Mouse (Mus musculus) neural tube, embryonic 11.5 days (tissue): ENCODE measurements at regions not wholly inside any gene's neighbourhood (a gene's known extent, or its start where the extent isn't known, plus 50 kb on each side); places are given as distances from the start of the nearest gene placed in this dataset.
"Not testable (repeated sequence)": the region's sequence is repeated elsewhere in the genome, so short reads cannot be mapped to it uniquely, and the experiment has no call there.

Experiments
- ATAC-seq: fragments of 200-750 bp; cut with Nextera tagmentation; 2 replicates; pipeline ENCODE4 v1.8.0; 2017; ENCODE audit warnings: moderate number of reproducible peaks, mild to moderate bottlenecking, moderate TSS enrichment, moderate library complexity; ENCODE audit not compliant: insufficient read depth, low FRiP score, low TSS enrichment
- DNase-seq: peaks from one replicate; pipeline ENCODE4 v3.0.0-alpha.2; 2015; ENCODE audit warnings: low spot score
- H3K27ac ChIP-seq: fragments of 300-500 bp; sonication (generic); 2 replicates; pipeline ENCODE4 v1.5.1; 2014; ENCODE audit warnings: low read depth, mild to moderate bottlenecking, low read length
- H3K27me3 ChIP-seq: fragments of 300-500 bp; sonication (generic); 2 replicates; pipeline ENCODE4 v1.6.1; 2014; ENCODE audit warnings: mild to moderate bottlenecking, low read length, mixed read lengths; ENCODE audit not compliant: control insufficient read depth, insufficient read depth
- H3K36me3 ChIP-seq: fragments of 300-500 bp; sonication (generic); 2 replicates; pipeline ENCODE4 v1.6.1; 2014; ENCODE audit warnings: mild to moderate bottlenecking, low read length, moderate library complexity, mixed read lengths; ENCODE audit not compliant: control insufficient read depth, insufficient read depth
- H3K4me1 ChIP-seq: fragments of 300-500 bp; sonication (generic); 2 replicates; pipeline ENCODE4 v1.6.1; 2014; ENCODE audit warnings: low read length, mixed read lengths; ENCODE audit not compliant: control insufficient read depth, insufficient read depth
- H3K4me2 ChIP-seq: fragments of 300-500 bp; sonication (generic); 2 replicates; pipeline ENCODE4 v1.6.1; 2014; ENCODE audit warnings: low read depth, mild to moderate bottlenecking, moderate library complexity
- H3K4me3 ChIP-seq: fragments of 300-500 bp; sonication (generic); 2 replicates; pipeline ENCODE4 v1.5.1; 2014; ENCODE audit warnings: low read depth, low read length
- H3K9ac ChIP-seq: fragments of 300-500 bp; sonication (generic); 2 replicates; pipeline ENCODE4 v1.6.1; 2014; ENCODE audit warnings: mild to moderate bottlenecking, low read length
- H3K9me3 ChIP-seq: fragments of 300-500 bp; sonication (generic); 2 replicates; pipeline ENCODE4 v1.6.1; 2016; ENCODE audit warnings: low read length; ENCODE audit not compliant: control insufficient read depth
- WGBS: fragments of 180-500 bp; shearing (Covaris S2); extraction: QIAGEN DNeasy Blood & Tissue Kit; methylation state at CpG from one replicate; pipeline ENCODE4 v1.1.7; 2014; 5-methylcytosine and 5-hydroxymethylcytosine counted together

GRCm38 (mm10) chr2:149283274-149283673 is 121.6 kb upstream of the Cst10 start:
- ATAC-seq (no peak), DNase-seq (no peak)
- Histone ChIP-seq H3K9me3 (no peaks in the 10 kb centered on the region), H3K36me3 (no peaks in the 10 kb centered on the region), H3K27me3 (no peaks in the 10 kb centered on the region), H3K4me1 (no peaks in the 10 kb centered on the region), H3K27ac (no peak overlapping the region), H3K4me2 (no peak overlapping the region), H3K4me3 (no peak overlapping the region), H3K9ac (no peak overlapping the region)
- 84% methylated on average over 5 of the region's 5 CpGs for WGBS

GRCm38 (mm10) chr2:149284199-149284598 is 120.7 kb upstream of the Cst10 start:
- ATAC-seq (no peak), DNase-seq (no peak)
- Histone ChIP-seq H3K4me2 (no peak overlapping the region), H3K4me1 (no peaks in the 10 kb centered on the region), H3K27ac (no peak overlapping the region), H3K4me3 (no peak overlapping the region), H3K36me3 (no peaks in the 10 kb centered on the region), H3K9ac (no peak overlapping the region), H3K27me3 (no peaks in the 10 kb centered on the region), H3K9me3 (no peaks in the 10 kb centered on the region)
- 70% methylated on average over 1 of the region's 1 CpGs for WGBS

GRCm38 (mm10) chr2:149296936-149297335 is 107.9 kb upstream of the Cst10 start:
- H3K27me3 ChIP-seq, H3K4me1 ChIP-seq, H3K27ac ChIP-seq, H3K9me3 ChIP-seq, DNase-seq, H3K4me2 ChIP-seq, H3K36me3 ChIP-seq, H3K4me3 ChIP-seq, ATAC-seq, H3K9ac ChIP-seq: not testable (repeated sequence)
- WGBS: 85% methylated on average over 2 of the region's 2 CpGs

- Histone ChIP-seq H3K36me3 (no peaks in the 10 kb centered on the region), H3K9me3 (no peaks in the 10 kb centered on the region), H3K9ac (no peak overlapping the region), H3K4me2 (no peak overlapping the region), H3K27me3 (no peaks in the 10 kb centered on the region), H3K4me3 (no peak overlapping the region), H3K4me1 (no peaks in the 10 kb centered on the region), H3K27ac (no peak overlapping the region)
- 94% methylated on average over 1 of the region's 1 CpGs for WGBS
- ATAC-seq (no peak), DNase-seq (no peak)
These were observed 99.3 kb upstream of the Cst10 start for GRCm38 (mm10) chr2:149305553-149305952.

- 25% methylated on average over 3 of the region's 3 CpGs for WGBS
- DNase-seq: peak; percentile 43
- Histone ChIP-seq H3K9ac (no peak overlapping the region), H3K4me1 (no peaks in the 10 kb centered on the region), H3K27ac (no peak overlapping the region), H3K36me3 (no peaks in the 10 kb centered on the region), H3K27me3 (no peaks in the 10 kb centered on the region), H3K9me3 (no peaks in the 10 kb centered on the region), H3K4me3 (no peak overlapping the region), H3K4me2 (no peak overlapping the region)
- ATAC-seq: peak; percentile 82
These were observed 54.5 kb upstream of the Cst10 start for GRCm38 (mm10) chr2:149350239-149350811.
